Mouse (Mus musculus) kidney, adult 8-10 months (tissue): ENCODE measurements at regions not wholly inside any gene's neighbourhood (a gene's known extent, or its start where the extent isn't known, plus 50 kb on each side); places are given as distances from the start of the nearest gene placed in this dataset.
"Not testable (repeated sequence)": the region's sequence is repeated elsewhere in the genome, so short reads cannot be mapped to it uniquely, and the experiment has no call there.

Source experiments
- DNase-seq, 2 experiments: peaks; one replicate each; pipeline ENCODE4 v3.0.0; 2022

DNA sequence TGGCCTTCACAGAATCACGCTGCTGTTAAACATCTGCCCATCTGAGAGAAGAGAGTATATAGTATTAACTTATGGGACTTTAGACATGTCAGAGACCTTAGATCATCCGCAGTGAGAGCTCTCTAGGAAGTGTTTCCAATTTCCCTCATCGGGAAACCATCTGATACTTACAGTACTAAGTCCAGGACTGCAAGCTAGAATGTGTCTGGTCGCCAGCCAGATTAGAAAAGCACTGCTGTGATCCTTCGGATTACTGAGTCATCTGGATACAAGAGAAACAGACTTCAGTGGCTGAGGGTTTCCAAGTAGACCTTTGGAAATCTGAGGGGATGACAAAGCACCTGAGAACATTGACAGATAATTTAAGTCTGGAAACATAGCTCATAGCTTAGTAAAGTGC is 839.4 kb downstream of the Diaph3 start:
- peak; percentile 13 to 41 for DNase-seq

DNA sequence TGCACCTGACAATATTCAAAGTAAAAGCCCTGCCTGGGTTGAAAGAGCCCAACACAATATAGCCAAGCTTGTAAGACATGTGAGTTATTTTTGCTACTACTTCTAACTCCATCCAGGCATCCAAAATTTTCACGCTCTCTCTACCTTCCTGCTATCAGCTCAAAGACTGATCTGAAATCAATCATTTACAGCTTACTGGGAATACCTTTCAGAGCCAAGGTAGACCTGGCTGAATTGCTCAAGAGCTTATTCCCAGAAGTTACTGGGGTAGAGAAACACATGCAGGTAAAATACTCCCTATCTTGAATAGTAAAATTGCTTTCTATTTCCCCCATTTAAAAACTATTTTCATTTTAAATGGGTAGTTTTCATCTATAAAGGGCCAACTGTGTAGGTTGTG is 840.2 kb downstream of the Diaph3 start:
- DNase-seq, result no peak

GRCm38 (mm10) chr14:86297991-86298390 is 843.0 kb downstream of the Diaph3 start:
- peak; percentile 37 to 46 for DNase-seq

DNA sequence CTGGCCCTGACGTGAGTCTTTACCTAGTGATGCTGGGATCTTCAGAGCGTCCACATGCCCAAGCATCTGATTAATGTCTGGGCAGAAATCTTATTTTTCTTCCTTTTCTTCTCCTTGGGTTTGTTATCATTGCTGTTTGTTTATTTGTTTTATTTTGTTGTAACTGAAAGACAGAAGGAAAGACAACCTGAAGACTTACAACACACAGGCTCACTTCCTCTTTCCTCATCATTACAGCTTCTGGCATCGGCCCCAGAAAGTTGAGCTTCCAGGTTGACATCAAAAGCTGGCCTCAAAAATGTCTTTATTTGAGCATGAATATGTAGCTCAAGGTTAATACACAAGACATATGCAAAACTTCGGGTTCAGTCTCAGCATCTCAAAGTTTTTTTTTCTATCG is 846.4 kb downstream of the Diaph3 start:
- DNase-seq, result not testable (repeated sequence)

DNA sequence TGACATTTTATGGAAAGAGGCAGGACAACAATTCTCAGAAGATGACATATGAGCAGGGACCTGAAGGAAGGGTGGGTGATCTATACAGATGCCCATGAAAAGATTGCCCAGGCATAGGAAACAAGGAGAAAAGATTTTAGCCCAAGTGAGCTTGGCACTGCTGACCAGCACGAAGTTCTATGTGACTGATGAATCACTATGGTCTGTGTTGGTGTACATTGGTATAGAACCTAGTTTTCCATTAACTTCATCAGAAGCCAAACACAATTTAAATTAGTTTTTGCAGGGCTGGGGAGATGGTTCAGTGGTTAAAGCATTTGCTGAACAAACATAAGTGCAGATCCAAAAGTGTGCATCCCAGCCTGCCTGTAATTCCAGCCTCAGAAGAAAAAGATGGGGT is 847.2 kb downstream of the Diaph3 start:
- no peak for DNase-seq

GRCm38 (mm10) chr14:86293371-86293770 is 847.7 kb downstream of the Diaph3 start:
- DNase-seq, result no peak

DNA sequence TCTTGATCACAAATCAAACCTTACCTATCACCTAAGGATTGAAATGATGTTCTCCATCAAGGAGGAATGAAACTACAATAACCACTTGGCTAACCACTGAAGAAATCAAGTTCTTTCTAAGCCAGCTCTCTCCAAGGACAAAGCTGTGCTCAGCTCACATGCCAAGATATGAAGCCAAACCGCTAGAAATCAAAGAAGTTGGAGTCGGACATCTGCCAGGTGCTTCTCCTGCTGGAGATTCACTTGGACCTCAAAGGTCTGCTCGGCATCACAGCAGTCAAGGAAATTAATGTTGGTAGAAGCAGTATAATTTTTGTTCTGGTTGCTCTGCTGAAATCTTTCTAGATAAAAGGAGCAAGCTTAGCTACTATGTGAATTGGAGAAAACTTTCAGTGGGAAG is 850.5 kb downstream of the Diaph3 start:
- DNase-seq, result no peak

DNA sequence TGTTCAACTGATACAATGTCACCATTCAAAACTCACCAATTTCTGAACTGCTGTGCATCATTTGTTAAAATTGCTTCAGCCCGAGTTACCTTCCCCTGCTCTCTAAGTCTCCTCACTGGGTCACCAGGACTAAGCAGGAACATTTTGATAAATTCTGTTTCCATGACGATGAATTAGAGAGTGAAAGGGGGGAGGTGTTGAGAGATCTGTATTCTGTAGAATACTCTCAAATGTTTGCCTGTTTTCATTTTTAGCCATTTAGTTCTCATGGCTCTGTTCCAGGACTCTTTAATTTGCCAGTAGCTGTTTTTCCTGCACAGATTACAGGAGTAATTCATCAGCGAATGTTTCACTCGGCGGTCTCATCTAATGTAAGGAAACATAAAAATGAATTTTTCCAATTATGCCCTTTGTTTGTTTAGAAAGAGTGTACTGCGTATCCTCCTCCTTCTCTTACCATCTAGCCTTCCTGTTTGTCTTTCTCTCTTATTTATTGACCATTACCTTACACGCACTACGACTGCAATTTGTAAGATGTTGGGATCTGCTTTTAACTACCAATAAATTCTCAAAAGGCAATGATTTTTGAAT is 879.3 kb downstream of the Diaph3 start:
- DNase-seq, result no peak

- DNase-seq, result no peak
Observed at GRCm38 (mm10) chr14:86254196-86254595, 886.8 kb downstream of the Diaph3 start.

GRCm38 (mm10) chr14:86251617-86252016 is 889.4 kb downstream of the Diaph3 start:
- DNase-seq, result no peak

DNA sequence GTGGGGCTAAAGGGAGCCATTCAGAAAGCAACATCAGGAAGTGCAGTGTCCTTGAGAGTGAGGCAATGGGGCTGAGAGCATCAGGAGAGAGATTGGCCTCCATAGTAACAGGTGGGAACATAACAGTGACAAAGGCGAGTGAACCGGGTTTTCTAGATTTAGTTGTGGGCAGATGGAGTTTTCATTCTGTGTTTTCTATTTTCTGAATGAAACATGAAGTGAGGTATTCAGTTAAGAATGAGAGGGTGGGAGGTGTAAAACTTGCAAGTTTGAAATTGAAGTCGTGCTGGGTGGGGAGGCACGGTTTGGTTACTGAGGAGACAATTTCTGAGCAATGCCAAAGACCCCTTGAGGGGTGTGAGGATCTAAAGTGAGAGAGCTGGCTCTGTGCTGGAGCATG is 893.3 kb downstream of the Diaph3 start:
- DNase-seq, result no peak

DNA sequence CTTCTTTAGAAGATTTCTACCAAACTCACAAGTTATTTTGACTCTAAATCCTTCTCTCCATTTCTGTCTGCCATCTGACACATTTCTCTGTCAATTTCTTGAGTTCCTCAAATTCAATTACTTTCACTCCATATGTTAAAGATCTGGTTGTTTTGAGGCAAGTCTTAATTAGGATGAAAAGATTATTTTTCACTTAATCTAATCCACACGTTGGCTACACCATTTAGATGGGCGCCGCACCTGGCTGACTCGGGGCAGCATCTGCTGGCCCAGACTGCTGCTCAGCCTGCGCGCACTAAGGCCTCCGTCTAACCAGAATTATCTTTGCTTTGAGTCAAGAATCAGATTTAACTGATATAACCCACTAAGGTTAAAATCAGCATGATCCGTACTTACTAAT is 894.3 kb downstream of the Diaph3 start:
- DNase-seq, result no peak

DNA sequence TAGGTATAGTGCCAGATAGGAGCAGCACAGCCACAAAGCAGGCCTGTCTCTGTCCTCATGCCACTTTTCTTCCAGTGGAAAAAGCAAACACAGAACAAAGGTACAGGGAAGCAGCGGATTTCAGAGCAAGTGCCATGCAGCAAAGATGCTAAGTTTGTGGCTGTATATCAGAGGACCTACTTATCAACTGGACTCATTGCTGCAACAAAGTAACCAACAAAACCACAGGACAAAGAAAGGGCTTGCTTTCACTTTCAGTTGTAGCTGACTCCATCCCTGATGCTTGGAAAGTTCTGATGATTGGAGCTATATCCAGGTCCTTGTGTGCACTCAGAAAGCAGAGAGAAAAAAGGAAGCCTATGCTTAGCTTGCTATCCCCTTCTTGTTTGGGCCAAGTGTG is 897.4 kb downstream of the Diaph3 start:
- DNase-seq, result no peak

DNA sequence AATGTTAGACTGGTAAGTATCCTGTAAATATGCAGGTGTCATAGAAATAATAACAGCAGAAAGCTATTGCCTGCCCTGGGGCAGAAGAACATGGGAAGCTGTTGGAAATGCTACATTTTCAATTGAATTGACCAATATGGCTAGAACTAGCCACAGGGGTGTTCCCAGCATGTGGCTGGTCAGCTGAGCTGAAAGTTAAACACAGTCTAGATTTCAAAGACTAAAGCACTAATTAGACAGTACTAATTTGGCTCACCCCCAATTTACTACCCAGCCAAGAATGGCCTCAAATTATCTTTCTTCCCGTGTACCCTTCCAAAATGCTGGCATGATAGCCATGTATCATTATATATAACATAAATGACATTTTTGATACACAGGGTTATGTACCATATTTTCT is 898.2 kb downstream of the Diaph3 start:
- DNase-seq, result no peak

- peak; percentile 12 to 14 for DNase-seq
Observed at GRCm38 (mm10) chr14:86239090-86239489, 901.9 kb downstream of the Diaph3 start.

DNA sequence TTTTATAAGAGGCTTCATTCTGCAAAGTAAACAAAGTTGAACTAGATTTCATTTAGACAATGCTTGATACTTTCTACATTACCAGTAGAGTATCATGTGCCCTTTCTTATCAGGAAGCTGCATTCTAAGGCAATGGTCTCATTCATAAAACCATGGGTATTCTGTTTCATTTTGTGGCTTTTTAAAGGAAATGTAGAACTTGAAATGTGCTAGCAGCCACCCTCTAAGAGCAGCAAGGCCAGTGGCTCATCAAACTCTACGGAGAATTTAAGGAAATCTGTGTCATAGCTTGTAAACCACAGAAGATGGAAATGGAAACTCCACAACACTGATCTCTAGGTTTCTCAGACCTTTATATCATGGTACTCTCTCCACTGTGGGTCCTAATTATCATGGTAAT is 907.7 kb downstream of the Diaph3 start:
- DNase-seq, result no peak

- DNase-seq, result no peak
Observed at GRCm38 (mm10) chr14:86230609-86231008, 910.4 kb downstream of the Diaph3 start.

DNA sequence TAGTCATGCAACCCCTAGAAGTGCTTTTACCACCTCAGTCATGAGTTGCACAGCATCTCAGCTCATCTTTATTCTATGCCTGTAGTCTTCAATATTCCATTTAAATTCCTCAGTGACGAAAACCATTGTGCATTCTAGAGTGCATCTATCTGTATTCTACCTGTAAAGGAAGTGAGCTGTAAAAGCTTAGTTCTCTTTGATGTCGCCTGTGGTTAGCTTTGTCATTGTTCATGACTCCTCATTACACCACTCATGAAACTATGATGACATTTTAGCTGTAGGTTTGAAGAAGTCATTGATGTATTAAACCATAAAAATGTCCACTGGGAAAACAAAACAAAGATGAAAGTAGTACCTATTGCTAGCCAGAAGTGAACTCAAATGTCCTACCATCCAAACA is 911.3 kb downstream of the Diaph3 start:
- DNase-seq, result no peak

DNA sequence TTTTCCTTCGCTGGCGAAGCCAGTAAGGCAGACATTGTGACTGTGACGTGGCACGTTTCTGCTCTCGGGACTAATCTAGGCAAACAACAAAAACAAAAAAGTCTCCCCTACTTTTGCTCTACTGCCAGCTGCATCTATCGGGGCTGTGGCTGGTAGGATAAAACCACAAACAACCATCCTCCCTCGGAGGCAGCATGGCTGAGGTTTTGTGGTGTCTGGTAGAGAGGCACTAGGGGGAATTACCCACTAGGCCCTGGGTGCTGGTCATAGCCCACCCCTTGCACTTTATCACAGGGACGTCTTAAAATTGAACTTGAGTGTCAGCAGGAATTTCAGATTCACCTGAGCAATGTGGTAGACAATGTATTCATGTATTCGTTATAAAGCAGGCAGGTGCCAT is 925.3 kb downstream of the Diaph3 start:
- no peak for DNase-seq

- no peak for DNase-seq
Observed at GRCm38 (mm10) chr14:86211654-86212053, 929.4 kb downstream of the Diaph3 start.

- no peak for DNase-seq
Observed at GRCm38 (mm10) chr14:86204582-86204981, 936.5 kb downstream of the Diaph3 start.

- no peak for DNase-seq
Observed at GRCm38 (mm10) chr14:86197864-86198263, 943.2 kb downstream of the Diaph3 start.

GRCm38 (mm10) chr14:86184663-86185381 is 956.2 kb downstream of the Diaph3 start:
- no peak for DNase-seq

DNA sequence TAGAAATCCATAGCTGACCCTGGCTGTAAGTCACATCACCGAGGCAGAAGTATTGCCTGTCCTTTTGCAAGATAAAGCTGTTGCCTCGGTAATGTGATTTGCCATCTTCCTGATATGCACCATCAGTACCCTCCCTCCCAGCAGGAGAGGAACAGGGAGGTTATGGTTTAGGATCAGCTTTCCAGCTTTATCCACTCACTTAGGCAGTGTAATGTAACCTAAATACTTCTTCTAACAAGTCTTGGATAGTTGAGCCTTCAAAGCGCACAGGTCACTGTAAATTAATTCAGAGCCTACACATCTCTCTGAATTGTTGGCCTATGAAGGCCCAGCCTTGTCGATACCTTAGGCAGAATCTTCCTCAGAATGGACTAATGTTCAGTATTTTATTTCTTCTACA is 962.5 kb downstream of the Diaph3 start:
- no peak for DNase-seq

DNA sequence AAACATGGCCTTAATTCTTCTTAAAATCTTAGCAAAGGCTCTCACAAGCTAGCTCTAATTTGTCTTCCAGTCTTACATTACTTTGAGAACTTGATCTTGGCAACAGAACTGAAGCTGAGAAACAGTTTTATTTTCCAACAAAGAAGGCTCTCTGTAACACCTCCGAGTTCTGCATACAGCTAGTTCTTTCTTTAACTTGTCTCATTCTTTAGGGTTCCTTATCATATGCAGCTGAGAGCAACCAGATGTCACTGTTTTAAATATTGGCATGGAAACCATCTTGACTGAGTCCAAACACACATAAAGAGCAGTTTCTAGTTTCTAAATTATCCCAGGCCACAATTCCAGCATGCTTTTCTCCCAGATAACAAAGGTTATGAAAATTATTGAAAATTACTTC is 969.9 kb downstream of the Diaph3 start:
- no peak for DNase-seq
